Mouse (Mus musculus) layer of hippocampus, adult 8-10 months (tissue): ENCODE data around the gene Stk39. TPM values are rescaled to one million over a fixed set of nuclear protein-coding genes. Genes with fewer than 3 reads are reported as not detected.
A peak's percentile ranks its signal among the peaks of the same experiment; 100 is the strongest.

Source experiments
- DNase-seq, 2 experiments: peaks; one replicate each; pipeline ENCODE4 v3.0.0; 2022; ENCODE audit warnings: low spot score in 2 of 2
- total RNA-seq, 4 experiments: library from RNA; stranded (reverse); gene quantifications; 2 replicates each; pipeline ENCODE4 v1.2.4; 2022

Stk39 gene
- total RNA-seq, 4 experiments from 2014 or later: 66.7 to 76.9 (median 76.1) TPM

DNA sequence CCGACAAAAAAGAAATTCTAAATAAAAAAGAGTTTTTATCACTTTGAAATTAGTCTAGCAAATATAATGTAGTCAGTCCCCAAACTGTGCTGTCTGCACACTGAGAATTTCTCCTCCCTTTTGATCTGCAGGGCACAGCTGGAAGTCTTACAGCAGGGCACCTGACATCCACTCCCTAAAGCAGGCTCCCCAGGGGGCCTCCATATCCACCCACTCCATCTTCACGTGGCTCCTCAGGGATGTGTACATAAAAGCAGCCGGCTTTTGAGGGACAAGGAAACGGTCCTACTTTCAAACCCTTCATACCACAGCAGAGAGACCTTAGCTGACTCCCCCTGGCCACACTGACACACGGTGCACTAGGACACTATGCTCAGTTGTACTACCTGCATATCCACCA, 180.2 kb downstream of the Stk39 start:
- DNase-seq: no peak

DNA sequence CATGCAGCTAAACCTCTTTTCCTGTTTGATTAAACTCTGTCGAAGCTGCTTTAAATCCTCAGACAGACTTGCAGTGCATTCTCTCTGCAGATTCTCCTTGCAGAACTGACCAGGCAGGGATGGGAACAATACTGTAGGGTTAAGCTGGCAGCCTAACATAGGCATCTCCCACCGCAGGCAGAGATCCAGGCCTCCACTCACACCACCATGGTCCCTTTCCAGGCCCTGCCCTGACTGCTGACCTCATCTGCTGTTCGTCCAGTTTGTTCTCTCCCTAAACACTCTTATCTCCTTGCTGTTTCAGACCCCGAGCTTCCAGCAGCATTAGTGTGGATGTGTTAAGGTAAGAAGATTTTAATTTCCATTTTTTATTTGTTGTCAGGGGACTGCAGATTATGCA, 182.1 kb downstream of the Stk39 start:
- no peak for DNase-seq

DNA sequence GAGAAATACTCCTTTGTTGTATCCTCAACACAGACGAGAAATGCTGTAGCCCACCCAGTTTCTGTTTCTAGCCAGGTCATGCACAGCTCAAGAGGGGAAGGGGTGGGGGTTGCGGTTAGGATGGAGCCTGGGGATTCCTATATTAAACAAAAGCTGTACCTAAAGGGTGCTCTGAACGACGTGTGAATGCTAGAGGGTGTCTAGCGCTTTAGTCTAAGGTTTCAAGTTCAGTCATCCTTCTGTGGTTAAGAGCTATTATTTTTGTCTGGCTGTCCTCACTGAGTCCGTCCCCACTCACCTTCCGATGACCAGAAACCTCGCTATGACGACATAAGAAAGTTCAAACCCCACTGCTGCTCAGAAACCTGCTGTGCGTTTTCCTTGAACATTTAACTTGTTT, 182.9 kb downstream of the Stk39 start:
- DNase-seq: no peak

DNA sequence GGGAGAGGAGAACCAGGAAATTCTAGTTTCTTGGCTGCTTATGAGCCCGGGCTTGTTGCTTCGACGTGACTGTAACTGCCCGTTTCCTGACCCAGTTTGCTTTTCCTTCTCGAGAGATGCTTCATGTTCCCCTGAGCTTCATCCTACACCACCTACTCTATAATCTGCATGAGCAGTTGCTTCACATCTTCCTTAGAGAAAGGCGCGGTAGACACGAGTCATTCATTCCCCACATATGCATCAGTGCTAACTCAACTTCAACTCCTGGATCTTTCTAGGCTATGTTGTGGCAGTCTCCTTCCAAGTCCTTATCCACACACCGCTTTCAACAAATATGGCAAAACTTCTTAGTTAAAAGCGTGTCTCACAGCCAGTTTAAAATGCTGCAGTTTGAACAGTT, 184.0 kb downstream of the Stk39 start:
- no peak for DNase-seq

DNA sequence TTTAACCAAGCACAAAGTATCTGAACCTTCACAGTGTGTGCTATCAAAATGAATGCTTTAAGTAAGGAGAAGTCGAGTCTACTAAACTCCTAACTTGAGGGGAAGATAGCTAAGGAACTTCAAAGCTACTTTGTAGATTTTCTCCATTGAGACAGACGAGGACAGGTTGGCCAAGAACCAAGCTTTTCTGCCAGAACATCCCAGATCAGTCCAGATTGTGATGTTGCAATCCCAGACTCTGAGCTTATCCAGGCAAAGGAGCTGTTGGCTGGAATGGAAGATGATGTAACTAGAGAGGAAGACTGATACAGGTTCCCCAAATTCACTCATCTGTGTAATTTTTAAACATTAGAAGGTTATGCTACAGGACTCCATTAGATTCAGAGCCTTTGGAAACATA, 187.7 kb downstream of the Stk39 start:
- DNase-seq: peak in 1 of 2 experiments; percentile 30

DNA sequence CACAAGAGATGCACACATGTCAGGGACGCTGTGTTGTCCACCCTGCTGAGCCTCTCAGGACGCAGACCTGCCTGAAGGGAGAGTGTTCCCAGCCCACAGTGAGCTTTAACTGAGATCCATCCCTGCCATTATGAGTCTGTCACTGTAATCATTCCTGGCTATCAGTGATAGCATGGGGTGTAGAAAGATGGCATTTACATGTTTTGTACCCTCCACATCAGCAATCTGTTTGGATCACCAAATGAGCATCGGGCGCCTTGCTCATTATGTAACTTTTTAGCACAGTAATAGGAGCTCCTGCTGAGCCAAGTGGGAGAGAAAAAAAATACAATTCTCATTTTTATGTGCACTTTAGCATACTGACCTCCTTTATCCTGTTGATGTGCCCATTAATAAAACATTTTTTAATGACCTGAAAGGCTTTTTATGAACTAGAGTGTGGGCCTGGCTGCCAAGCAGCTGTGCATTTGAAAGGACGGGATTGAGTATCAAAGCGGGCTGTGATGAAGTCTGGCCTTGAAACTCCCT, 189.0 kb downstream of the Stk39 start:
- peak in 1 of 2 experiments; percentile 30 for DNase-seq

DNA sequence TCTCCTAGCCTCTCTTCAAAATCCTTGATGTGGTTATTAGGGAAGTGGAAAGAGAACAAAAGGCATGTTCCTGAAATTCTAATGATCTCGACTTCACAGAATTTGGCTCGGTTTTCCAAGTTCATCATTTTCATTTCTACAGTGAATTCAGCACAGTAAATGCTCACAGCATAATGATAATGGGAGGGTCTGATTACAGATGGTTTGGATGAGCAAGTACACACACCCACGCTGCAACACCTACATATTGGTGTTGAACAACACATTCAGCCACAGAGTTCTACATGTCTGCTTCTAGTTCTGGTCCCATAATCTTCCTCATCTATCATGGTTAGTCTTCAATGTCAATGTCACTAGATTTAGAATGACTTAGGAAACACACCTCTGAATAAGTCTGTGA, 190.5 kb downstream of the Stk39 start:
- peak in 1 of 2 experiments; percentile 53 for DNase-seq

DNA sequence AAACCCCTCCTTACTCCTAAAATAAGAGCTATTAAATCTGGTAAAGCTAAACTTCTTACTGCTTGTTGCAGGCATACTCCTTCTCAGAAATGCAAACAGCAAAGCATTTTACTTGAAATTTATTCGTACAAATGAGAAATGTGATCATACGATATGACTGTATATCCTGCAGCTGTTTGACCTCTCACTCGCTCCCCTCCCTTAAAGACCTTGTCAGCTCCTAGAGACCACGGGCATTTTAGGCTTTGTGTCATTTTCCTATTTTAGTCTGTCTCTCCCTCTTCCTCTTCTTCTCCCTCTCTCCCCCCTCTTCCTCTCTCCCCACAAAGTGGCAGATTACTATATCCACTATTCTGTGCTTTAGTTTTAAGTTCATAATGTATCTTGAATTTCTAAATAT, 200.8 kb downstream of the Stk39 start:
- no peak for DNase-seq

DNA sequence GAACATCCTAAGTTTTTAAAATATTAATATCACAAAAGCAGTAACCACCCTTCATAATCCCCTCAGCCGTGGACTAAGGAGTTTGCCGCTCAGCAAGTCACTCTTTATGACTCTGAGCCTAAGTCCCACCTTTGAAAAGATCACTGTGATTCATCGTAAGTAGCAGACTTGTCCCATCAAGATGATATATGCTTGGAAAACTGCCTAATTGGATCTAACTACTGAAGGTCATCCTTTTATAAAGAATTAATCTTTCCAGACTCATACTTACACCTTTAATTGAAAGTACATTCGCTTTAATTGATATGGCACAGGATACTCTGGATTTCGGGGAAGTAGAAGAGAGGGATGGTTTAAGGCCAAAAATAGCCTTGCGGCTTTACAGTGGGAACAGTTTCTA, 201.2 kb downstream of the Stk39 start:
- DNase-seq: no peak

DNA sequence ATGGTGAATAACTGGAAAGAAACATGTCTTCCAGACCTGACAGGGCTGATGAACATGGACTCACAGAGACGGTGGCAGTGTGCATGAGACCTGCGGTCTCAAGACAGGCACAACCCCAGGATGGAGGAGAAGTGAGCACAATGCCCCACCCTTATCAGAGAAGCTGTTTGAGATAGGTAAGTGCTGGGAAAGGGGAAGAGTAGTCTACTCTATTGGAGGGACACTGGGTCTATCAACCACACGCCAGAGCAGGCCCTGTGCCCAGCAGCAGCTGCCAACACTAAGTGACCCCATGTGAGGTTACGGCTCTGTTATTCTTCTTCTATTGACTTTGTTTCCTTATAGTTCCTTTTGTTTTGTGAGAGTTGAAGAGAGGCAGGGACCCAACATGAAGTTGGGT, 202.4 kb downstream of the Stk39 start:
- no peak for DNase-seq

DNA sequence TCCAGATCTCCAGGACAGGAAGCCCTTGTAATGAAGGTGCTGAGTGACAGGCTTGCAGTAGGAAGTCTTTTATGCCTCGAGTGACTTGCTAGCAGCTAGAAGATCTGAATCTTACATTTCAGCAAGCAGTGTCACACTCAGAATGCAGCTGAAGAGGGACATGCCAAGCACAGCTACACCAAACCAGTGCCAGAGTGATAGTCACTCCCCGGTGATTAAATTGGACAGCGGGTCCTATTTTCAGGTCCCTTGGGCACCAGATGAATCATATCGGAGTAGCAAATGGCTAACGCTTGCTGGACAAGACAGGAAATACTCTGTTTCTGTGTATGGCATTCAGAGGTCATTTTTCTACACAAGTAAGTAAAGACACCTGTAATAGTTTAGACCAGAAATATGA, 207.2 kb downstream of the Stk39 start:
- no peak for DNase-seq

DNA sequence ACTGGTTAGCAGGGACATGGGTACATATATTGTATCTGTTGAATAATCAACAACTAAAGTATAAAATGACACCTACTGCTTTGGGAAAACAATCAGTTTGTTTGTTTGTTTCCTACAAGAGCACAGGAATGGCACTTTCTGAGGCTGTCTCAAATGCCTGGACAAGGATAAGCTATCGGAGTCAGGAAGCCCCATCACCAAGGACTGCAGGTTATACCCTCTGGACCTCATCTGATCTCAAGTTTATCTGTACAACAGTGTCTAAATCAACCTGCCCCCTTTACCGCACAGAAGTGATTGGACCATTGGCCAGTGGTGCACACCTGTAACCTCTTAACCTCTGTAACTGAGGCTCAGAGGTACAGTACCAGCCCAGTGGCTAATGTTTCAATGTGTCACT, 211.2 kb downstream of the Stk39 start:
- no peak for DNase-seq

DNA sequence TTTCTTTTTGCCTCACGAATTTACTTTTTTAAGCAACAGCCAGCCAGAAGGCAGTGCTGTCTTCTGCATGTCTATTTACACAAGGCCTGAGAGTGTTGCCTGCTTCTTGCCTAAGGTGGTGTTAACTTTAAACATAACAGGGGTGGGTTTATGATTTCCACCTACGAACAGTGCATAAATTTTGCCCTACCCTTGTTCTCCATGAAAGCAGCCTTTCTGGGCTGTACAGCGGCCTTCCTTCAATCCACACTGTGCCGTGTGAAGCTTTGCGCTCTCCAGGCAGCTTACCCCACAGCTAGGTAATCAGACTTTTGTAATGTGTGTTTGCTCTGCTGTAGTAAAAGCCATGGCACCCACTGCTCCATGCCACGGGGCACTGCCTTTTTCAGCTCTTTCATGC, 214.5 kb downstream of the Stk39 start:
- no peak for DNase-seq

DNA sequence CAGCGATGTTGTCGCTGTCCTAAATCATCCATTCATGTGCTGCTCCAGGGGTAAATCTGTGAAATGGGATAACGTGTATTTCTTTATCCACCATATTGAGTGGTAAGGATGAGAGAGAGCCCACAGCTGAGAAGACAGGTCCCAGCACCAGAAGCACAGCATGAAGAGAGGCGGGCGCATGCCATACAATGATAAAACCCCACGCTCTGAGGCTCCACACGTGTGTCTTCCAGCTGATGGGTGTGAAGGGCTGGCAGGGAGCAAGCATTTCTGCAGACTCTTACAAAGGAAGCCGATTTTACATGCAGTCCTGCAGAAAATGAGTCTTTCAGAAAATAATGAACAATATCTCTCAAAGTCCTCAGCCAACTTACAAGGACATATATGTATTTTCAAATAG, 215.6 kb downstream of the Stk39 start:
- DNase-seq: no peak

DNA sequence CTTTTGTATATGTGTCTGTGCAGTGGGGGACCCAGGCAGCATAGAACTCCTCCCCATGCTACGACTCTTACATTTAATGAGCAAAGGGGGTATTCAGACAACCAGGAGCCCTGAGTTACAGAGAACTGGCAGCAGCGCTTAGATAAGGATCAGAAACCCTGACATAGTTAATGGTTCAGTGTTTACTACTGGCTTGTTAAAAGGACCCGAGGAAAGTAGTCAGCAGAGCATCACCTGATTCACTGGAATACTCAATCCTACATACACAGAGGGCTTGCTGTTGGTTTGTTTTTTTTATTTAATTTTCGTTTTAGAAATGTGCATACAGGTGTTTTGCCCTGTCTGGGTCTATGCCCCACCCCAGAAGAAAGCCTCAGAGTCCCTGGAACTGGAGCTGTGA, 217.3 kb downstream of the Stk39 start:
- no peak for DNase-seq

DNA sequence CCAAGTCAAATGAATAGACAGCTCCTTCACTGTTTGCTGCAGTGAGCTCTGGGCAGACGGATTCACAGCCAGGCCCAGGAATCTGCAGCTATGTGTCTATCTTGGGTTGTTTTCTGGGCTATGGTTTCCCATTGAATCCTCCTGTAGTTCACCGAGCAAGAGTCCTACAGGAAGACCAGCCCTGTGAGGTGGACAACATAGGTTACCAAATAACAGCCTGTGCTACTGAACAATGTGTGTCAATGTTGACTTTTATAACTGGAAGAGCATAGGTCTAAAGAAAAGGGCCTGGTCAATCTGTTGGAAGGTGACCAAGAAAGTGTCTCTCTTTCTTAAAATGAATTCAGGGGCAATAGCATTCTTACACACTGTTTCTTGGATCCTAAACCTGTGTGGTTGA, 218.8 kb downstream of the Stk39 start:
- no peak for DNase-seq

DNA sequence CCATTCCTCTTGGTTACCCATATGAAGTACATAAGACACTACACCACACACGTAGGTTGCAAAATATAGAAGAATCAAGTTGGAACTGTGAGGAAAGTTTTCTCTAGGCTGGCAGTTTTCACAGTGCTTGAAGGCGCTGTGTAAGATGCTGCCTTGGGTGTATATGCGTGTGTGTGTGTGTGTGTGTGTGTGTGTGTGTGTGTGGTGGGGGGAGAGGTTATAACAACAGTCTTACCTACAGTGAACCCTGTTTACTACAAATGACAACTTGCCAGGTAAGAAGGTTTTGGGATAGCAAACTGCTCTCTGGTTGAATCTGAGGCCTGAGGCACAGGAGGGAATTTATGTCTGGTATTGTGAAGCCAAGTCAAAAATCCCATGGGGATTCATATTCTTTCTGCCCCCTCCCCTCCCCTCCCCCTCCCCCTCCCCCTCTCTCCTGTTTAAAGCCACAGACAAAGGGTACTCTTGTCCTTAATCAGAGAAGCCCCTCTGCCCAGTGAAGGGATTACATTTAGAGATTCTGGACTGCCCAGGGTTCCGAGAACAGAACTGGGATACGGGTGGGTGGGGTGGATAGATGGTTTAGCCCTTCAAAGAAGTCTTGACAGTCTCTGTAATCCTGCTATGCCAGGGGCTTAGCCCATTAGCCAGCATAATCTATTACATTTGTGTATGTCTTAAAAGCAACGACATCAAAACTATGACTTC, 219.9 kb downstream of the Stk39 start:
- DNase-seq: no peak

DNA sequence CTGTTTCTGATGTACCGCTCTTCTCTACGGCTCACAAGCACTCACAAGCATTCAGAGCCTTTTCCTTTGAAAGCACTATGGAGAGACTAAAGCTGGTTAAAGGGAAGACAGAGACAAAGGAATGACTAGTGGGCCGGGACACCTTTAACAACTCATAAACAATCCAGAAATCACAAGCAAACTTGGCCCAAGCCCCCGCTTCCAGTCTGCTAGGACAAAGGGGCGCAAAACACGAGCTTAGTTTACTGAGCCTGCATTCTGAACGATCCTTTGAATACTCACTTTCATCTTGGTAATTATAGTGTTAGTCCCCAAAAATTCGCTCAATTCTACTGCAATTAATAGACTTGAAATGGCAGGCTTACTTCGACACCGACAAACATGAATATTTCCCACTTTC, 221.2 kb downstream of the Stk39 start:
- no peak for DNase-seq

DNA sequence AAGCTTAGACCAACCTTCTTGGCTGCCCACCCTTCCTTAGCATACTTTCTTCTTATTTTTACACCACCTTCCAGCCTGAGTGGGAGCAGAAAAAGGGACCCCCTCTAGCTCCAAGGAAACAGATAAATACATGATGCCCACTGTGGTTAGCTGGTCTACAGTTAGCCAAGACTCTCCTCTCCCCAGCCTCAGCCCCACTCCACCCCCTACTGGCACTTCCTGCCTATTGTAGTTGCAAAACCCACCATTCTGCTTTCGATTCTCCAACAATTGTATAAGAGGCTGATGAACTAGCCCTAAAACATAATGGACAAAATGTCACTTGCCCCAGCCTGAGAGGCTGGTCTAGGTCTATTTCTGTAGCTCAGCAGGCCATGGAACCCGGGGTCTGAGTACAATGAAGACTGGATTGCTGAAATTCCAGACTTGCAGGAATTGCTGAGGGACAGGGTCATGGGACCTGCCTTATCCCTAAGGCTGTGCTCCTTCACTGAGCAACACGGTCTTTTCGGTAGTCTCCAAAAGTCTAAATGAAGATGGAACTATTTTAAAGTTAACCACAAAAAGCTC, 222.1 kb downstream of the Stk39 start:
- DNase-seq: no peak

DNA sequence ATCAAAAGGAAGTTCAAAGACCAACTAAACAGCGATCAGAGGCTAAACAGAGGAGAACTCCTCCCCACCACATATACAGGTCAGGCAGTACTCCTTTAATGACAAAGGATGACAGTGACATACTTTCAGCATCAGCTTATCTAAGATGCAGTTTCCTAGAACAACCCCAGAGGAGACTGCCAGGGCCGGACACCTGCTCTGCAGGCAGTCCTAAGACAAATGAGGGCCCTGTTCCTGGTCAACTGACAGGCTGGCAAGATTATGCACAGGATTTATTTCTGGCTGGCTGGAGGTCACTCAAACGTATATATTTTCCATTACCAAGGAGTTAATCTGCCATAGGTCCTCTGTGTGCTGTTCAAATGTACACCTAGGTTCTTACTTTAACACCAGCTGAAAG, 225.8 kb downstream of the Stk39 start:
- DNase-seq: no peak

DNA sequence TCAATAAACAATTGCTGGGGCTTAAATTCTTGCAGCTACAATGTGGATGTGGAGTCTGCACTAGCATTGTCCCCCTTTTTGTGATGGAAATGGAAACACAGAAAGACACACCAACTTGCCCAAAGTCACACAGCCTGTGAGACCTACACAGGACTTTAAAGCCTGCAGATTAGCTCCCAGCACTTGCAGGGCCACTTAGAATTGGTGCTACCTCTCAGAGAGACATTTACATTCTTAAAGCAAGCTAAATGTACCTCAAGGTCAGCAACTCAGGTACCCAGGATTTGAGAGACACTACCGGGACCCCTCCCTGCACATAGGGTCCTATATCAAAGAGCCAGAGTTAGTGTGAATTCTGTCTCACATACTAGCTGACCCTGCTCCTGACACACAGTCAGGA, 227.5 kb downstream of the Stk39 start:
- DNase-seq: no peak

DNA sequence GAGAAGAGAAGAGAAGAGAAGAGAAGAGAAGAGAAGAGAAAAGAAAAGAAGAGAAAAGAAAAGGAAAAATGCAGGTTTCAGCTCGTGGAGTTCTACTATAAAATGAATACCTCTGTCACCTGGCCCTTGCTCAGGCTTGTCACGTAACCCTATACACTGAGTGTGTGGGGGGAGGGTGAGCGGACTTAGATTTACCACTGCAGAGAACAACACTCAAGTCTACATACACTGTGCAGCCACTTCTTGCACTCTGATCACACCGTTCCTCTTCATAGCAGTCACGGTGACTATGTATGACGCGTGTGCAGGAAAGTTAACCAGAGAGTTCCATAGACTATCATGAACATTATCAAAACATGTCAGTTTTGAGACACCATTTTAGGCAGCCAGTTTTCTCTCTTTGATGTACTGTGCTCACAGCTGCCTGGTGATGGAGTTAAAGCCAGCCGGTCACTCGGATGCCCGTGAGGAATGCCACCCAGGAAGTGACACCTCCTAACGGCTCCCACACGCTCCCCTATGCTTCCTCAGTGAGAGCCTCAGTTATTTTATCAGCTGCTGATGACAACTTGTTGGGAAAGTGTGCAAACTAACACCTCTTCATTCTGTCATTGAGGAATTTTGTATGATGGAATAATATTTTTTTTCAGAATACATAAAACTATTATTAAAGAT, 228.1 kb downstream of the Stk39 start:
- no peak for DNase-seq

DNA sequence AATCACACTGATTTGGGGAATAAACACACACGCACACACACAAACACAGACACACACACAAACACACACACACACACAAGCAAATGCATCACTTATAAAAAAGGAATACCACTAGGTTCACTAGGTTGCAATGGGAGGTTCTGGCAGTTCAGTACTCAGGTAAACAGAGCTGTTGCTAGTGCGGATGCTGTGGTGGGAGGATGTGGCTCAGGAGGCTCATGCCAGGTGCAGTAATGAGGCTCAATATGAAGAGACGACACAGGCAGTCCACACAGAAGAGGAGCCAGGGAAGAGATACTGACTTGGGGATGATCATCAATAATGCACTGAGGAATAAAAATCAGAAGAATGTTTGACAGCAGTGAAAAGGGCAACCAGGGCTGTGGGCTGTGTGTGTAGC, 228.8 kb downstream of the Stk39 start:
- no peak for DNase-seq
